ENCODE assay signal across 9 mouse cellular contexts in genomic region chr19:53810024-53810423, GRCm38 (mm10).
DNase-seq lines count a peak whose midpoint lies in the region; ATAC-seq and TF ChIP-seq lines count a peak whose summit lies in the region.
"Had no signal": no experiment of that assay in that cellular context is flagged by ENCODE, and none has a peak within 500 bp of the region (broad histone marks: within the 10 kb centered on the region; RNA-seq: fewer than 3 reads in every experiment).

No protein-coding gene starts in this region.

- no peaks in the 10 kb centered on the region for H3K9me3 ChIP-seq in intestine, embryonic 14.5 days (ENCODE audit: control insufficient read depth, low read length)
- no peaks in the 10 kb centered on the region for H3K9me3 ChIP-seq in intestine, postnatal 0 days (ENCODE audit: control insufficient read depth)
- no peaks in the 10 kb centered on the region for H3K9me3 ChIP-seq in forebrain, embryonic 14.5 days (replicated peaks; ENCODE audit: control insufficient read depth, low read length)
- H3K9me3 ChIP-seq: neural tube, embryonic 13.5 days had no signal

- H3K4me1 ChIP-seq in intestine, embryonic 14.5 days (replicated peaks; ENCODE audit: control insufficient read depth, insufficient read depth, low read length): peaks cover 8% of the 10 kb centered on the region; the same call in 1 of the 2 replicates
- no peaks in the 10 kb centered on the region for H3K4me1 ChIP-seq in intestine, postnatal 0 days (replicated peaks; ENCODE audit: control insufficient read depth, insufficient read depth, low read length)
- peaks cover 16% of the 10 kb centered on the region for H3K4me1 ChIP-seq in cortical plate, adult 2 months (ENCODE audit: control insufficient read depth, insufficient read depth, low read length)
- peaks cover 5% of the 10 kb centered on the region; the same call in 1 of the 2 replicates for H3K4me1 ChIP-seq in forebrain, embryonic 14.5 days (ENCODE audit: control insufficient read depth, insufficient read depth, low read length)

- TF ChIP-seq POLR2A in cortical plate, adult 2 months (IDR thresholded peaks at IDR 0.05; ENCODE audit: extremely low read depth, insufficient read depth, low read length): no peak

- 45% methylated on average over 7 of the region's 7 CpGs for WGBS in intestine, embryonic 14.5 days
- WGBS in intestine, postnatal 0 days: 46% methylated on average over 7 of the region's 7 CpGs
- 83% methylated on average over 7 of the region's 7 CpGs for WGBS in forebrain, embryonic 14.5 days

- H3K27me3 ChIP-seq in intestine, embryonic 14.5 days (replicated peaks; ENCODE audit: control insufficient read depth, insufficient read depth, low read length): no peaks in the 10 kb centered on the region
- no peaks in the 10 kb centered on the region for H3K27me3 ChIP-seq in intestine, postnatal 0 days (replicated peaks; ENCODE audit: control insufficient read depth, insufficient read depth, low read length)
- no peaks in the 10 kb centered on the region for H3K27me3 ChIP-seq in forebrain, embryonic 14.5 days (replicated peaks; ENCODE audit: control insufficient read depth, insufficient read depth, low read length)
- H3K27me3 ChIP-seq: neural tube, embryonic 13.5 days had no signal

- H3K36me3 ChIP-seq in intestine, embryonic 14.5 days (ENCODE audit: control insufficient read depth, insufficient read depth, low read length): no peaks in the 10 kb centered on the region
- H3K36me3 ChIP-seq in intestine, postnatal 0 days (ENCODE audit: control insufficient read depth, insufficient read depth): no peaks in the 10 kb centered on the region; the same call in 1 of the 2 replicates
- no peaks in the 10 kb centered on the region for H3K36me3 ChIP-seq in forebrain, embryonic 14.5 days (ENCODE audit: control insufficient read depth, insufficient read depth, low read length)
- H3K36me3 ChIP-seq: neural tube, embryonic 13.5 days had no signal

- DNase-seq in intestine, embryonic 14.5 days (ENCODE audit: low spot score): no peak
- DNase-seq in kidney, postnatal 10 days: peak; percentile 82
- peak; percentile 71 for DNase-seq in lung, postnatal 10 days
- no peak for DNase-seq in ovary, postnatal 14 days (ENCODE audit: low spot score)
- DNase-seq in cerebellum, adult 11 months: no peak
- DNase-seq in forebrain, embryonic 14.5 days (ENCODE audit: low spot score): no peak

- H3K4me3 ChIP-seq in intestine, embryonic 14.5 days (ENCODE audit: low read depth, low read length): no peak overlapping the region
- H3K4me3 ChIP-seq in intestine, postnatal 0 days (ENCODE audit: low read depth, low read length): no peak overlapping the region
- no peak overlapping the region for H3K4me3 ChIP-seq in cortical plate, adult 2 months (ENCODE audit: insufficient read depth, low read length)
- no peak overlapping the region for H3K4me3 ChIP-seq in forebrain, embryonic 14.5 days (ENCODE audit: low read depth, low read length)
- H3K4me3 ChIP-seq: neural tube, embryonic 13.5 days had no signal

- ATAC-seq in intestine, embryonic 14.5 days (replicated peaks; ENCODE audit: low FRiP score, low TSS enrichment, low read depth): 0 out of 2 replicates have a peak, but pooled peaks have one; percentile 9
- no peak for ATAC-seq in intestine, postnatal 0 days
- ATAC-seq in forebrain, embryonic 14.5 days: no peak

- no peak overlapping the region for H3K9ac ChIP-seq in intestine, embryonic 14.5 days (ENCODE audit: low read length)
- H3K9ac ChIP-seq in intestine, postnatal 0 days (ENCODE audit: low read depth, low read length): no peak overlapping the region
- H3K9ac ChIP-seq in forebrain, embryonic 14.5 days (ENCODE audit: low read length): no peak overlapping the region
- H3K9ac ChIP-seq: neural tube, embryonic 13.5 days had no signal

- H3K4me2 ChIP-seq in intestine, embryonic 14.5 days (ENCODE audit: low read length): no peak overlapping the region
- no peak overlapping the region for H3K4me2 ChIP-seq in intestine, postnatal 0 days (replicated peaks; ENCODE audit: low read depth)
- no peak overlapping the region for H3K4me2 ChIP-seq in forebrain, embryonic 14.5 days (ENCODE audit: low read length)
- H3K4me2 ChIP-seq: neural tube, embryonic 13.5 days had no signal

- no peak overlapping the region for H3K27ac ChIP-seq in intestine, embryonic 14.5 days (ENCODE audit: low read depth)
- no peak overlapping the region for H3K27ac ChIP-seq in intestine, postnatal 0 days (ENCODE audit: low read depth, low read length)
- H3K27ac ChIP-seq in cortical plate, adult 2 months (ENCODE audit: insufficient read depth, low read length): peak overlapping the region; percentile 53
- no peak overlapping the region for H3K27ac ChIP-seq in forebrain, embryonic 14.5 days (ENCODE audit: low read depth, low read length)
- H3K27ac ChIP-seq: neural tube, embryonic 13.5 days had no signal

- no peak for TF ChIP-seq CTCF in intestine, postnatal 0 days (IDR thresholded peaks at IDR 0.05; ENCODE audit: low read depth)
- no peak for TF ChIP-seq CTCF in cortical plate, adult 2 months (IDR thresholded peaks at IDR 0.05; ENCODE audit: extremely low read depth, insufficient read depth, low read length)

Comparison
In these comparisons a context has a peak if more than half of its experiments do, and no peak if none do; other contexts are left out.
1. DNase-seq: peak in kidney, postnatal 10 days (single experiment) and lung, postnatal 10 days (single experiment); none in intestine, embryonic 14.5 days (single experiment), ovary, postnatal 14 days (single experiment), cerebellum, adult 11 months (single experiment) and forebrain, embryonic 14.5 days (single experiment).